Mouse (Mus musculus): ENCODE measurements around the gene Sass6.

- TF ChIP-seq CTCF (IDR thresholded peaks at IDR 0.05; ENCODE audit: low read depth) (no peak), EP300 (IDR thresholded peaks at IDR 0.05; ENCODE audit: low read depth) (no peak)
Measured at GRCm38 (mm10) chr3:116659856-116660430, 65.2 kb downstream of the Sass6 start.
